Mouse (Mus musculus): Measurements from ENCODE around the gene Tspan15.

GRCm38 (mm10) chr10:62222777-62223176 is 8.3 kb downstream of the Tspan15 start:
- TF ChIP-seq CTCF (conservative IDR thresholded peaks at IDR 0.05; ENCODE audit: low read length), result no peak
- TF ChIP-seq POU5F1 (IDR thresholded peaks at IDR 0.05; ENCODE audit: borderline replicate concordance, low read length), result no peak
- no peak for TF ChIP-seq NANOG (IDR thresholded peaks at IDR 0.05; ENCODE audit: borderline replicate concordance, low read length)

Data from E14TG2a.4 (cell line).